Mouse (Mus musculus): Measurements from ENCODE around the gene Mrpl21. TPM values are rescaled to one million over a fixed set of nuclear protein-coding genes. Genes with fewer than 3 reads are reported as not detected.

Gene Mrpl21
- polyA plus RNA-seq, 2 experiments, result 68.8 to 124 TPM

DNA sequence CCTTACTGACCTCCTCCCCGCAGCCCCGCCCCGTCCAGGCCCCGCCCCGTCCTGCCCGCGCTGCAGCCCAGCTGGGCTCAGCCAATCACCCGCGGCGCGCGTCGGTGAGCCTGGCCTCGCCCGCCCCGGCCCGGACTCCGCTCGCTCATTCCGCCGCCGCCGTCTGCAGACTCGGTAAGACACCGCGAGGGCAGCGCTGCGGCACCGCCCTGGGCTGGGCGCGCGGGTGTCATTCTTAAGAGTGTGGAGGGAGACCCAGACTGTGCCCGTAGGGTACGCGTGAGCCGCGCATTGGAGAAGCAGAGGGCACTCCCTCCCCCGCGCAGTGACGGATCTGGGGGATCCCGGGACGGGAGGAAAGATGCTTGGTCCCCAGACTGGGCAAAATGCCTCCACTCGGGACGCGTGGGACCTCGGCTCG is 40.5 kb downstream of the Mrpl21 start:
- ATAC-seq (ENCODE audit: low FRiP score, low read depth), result peak; percentile 87
- Histone ChIP-seq H3K27ac (replicated peaks; ENCODE audit: low read depth, low read length) (no peak overlapping the region), H3K27me3 (ENCODE audit: control insufficient read depth, insufficient read depth, low read length) (peaks cover 6% of the 10 kb centered on the region; the same call in 1 of the 2 replicates)

DNA sequence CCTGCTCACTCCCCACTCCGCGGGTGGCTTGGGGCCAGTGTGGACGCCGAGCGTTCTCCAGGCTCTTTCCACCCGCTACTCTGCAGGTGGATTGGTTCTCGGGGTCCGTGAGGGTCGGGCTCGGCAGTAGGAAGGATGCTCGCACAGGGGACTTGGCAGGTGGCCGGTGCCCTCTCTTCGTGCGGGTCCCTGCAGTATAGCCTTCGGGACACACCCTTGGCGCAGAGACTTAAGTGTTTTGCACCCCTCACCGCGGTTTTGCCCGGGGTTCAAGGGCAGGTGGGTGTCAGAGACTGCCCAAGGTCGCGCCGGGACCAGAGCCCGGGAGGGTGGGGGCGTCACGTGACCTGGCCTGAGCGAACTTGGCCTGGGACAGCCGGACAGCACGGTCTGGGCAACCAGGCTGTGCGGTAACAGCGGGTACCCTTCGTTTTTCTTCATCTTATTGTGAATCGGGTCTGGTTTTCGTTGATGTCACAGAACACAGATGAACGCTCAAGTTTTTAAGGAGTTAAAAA is 41.1 kb downstream of the Mrpl21 start:
- no peak overlapping the region for H3K27ac ChIP-seq (replicated peaks; ENCODE audit: low read depth, low read length)
- peak overlapping the region; percentile 63 for H3K9ac ChIP-seq (ENCODE audit: low read depth, low read length, severe bottlenecking)
- no peak for TF ChIP-seq POLR2A (IDR thresholded peaks at IDR 0.05; ENCODE audit: borderline replicate concordance, extremely low read depth, insufficient read depth, insufficient read length)
- H3K4me1 ChIP-seq (ENCODE audit: control insufficient read depth, insufficient read depth, low read length), result peaks cover 21% of the 10 kb centered on the region
- no peaks in the 10 kb centered on the region for H3K36me3 ChIP-seq (ENCODE audit: control insufficient read depth, insufficient read depth, low read length)
- ATAC-seq (ENCODE audit: low FRiP score, low read depth) (no peak), DNase-seq (ENCODE audit: low spot score) (no peak)
- under 1% methylated on average over 34 of the region's 34 CpGs for WGBS
- H3K27me3 ChIP-seq (ENCODE audit: control insufficient read depth, insufficient read depth, low read length), result peaks cover 6% of the 10 kb centered on the region; the same call in 1 of the 2 replicates
- H3K4me2 ChIP-seq (replicated peaks; ENCODE audit: low read depth, low read length, severe bottlenecking), result peak overlapping the region; percentile 99
- H3K9me3 ChIP-seq (ENCODE audit: control insufficient read depth, low read length), result no peaks in the 10 kb centered on the region
- H3K4me3 ChIP-seq (replicated peaks; ENCODE audit: low read length), result peak overlapping the region; percentile 64

More for the DNA sequence above, 40.5 kb downstream of the Mrpl21 start:
- no peaks in the 10 kb centered on the region for H3K36me3 ChIP-seq (ENCODE audit: control insufficient read depth, insufficient read depth, low read length)
- H3K9me3 ChIP-seq (ENCODE audit: control insufficient read depth, low read length), result no peaks in the 10 kb centered on the region
- H3K4me3 ChIP-seq (replicated peaks; ENCODE audit: low read length), result peak overlapping the region; percentile 64
- peaks cover 21% of the 10 kb centered on the region for H3K4me1 ChIP-seq (ENCODE audit: control insufficient read depth, insufficient read depth, low read length)
- DNase-seq (ENCODE audit: low spot score), result peak; percentile 68
- no peak for TF ChIP-seq POLR2A (IDR thresholded peaks at IDR 0.05; ENCODE audit: borderline replicate concordance, extremely low read depth, insufficient read depth, insufficient read length)
- H3K4me2 ChIP-seq (replicated peaks; ENCODE audit: low read depth, low read length, severe bottlenecking), result peak overlapping the region; percentile 99
- WGBS, result 1% methylated on average over 43 of the region's 47 CpGs
- peak overlapping the region; percentile 63 for H3K9ac ChIP-seq (ENCODE audit: low read depth, low read length, severe bottlenecking)

DNA sequence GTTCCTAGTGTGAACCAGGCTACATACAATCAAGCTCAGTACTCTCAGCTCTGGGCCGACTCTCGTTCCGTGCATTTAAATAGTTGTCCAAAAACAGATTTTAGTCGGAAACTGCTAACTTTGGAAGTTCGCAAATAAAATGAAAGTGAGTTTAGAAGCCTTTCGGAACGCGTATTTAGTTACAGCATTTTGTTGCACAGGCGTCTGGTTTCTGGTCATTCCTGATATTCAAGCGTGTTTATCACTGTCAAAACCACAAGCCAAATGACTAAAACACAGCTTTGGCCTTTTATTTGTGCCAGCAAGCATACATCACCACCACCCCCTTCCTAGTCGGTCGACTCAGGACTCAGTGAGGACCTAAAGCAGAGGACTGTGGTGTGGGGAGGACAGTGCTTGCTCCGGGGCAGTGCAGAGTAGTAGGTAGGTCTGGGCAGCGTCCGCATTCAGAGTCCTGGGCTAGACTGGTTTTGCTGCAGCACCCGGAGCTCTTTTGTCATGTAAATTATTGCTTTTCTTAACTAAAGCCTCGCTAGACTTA is 41.6 kb downstream of the Mrpl21 start:
- peak overlapping the region; percentile 64 for H3K4me3 ChIP-seq (replicated peaks; ENCODE audit: low read length)
- no peak for TF ChIP-seq POLR2A (IDR thresholded peaks at IDR 0.05; ENCODE audit: borderline replicate concordance, extremely low read depth, insufficient read depth, insufficient read length)
- DNase-seq (ENCODE audit: low spot score) (no peak), ATAC-seq (ENCODE audit: low FRiP score, low read depth) (no peak)
- no peaks in the 10 kb centered on the region for H3K36me3 ChIP-seq (ENCODE audit: control insufficient read depth, insufficient read depth, low read length)
- WGBS, result 3% methylated on average over 17 of the region's 17 CpGs
- peaks cover 21% of the 10 kb centered on the region for H3K4me1 ChIP-seq (ENCODE audit: control insufficient read depth, insufficient read depth, low read length)
- H3K4me2 ChIP-seq (replicated peaks; ENCODE audit: low read depth, low read length, severe bottlenecking), result peak overlapping the region; percentile 99
- H3K27me3 ChIP-seq (ENCODE audit: control insufficient read depth, insufficient read depth, low read length), result peaks cover 6% of the 10 kb centered on the region; the same call in 1 of the 2 replicates
- H3K9ac ChIP-seq (ENCODE audit: low read depth, low read length, severe bottlenecking), result peak overlapping the region; percentile 63
- peak overlapping the region; percentile 87; the same call in 1 of the 2 replicates for H3K27ac ChIP-seq (replicated peaks; ENCODE audit: low read depth, low read length)
- no peaks in the 10 kb centered on the region for H3K9me3 ChIP-seq (ENCODE audit: control insufficient read depth, low read length)

DNA sequence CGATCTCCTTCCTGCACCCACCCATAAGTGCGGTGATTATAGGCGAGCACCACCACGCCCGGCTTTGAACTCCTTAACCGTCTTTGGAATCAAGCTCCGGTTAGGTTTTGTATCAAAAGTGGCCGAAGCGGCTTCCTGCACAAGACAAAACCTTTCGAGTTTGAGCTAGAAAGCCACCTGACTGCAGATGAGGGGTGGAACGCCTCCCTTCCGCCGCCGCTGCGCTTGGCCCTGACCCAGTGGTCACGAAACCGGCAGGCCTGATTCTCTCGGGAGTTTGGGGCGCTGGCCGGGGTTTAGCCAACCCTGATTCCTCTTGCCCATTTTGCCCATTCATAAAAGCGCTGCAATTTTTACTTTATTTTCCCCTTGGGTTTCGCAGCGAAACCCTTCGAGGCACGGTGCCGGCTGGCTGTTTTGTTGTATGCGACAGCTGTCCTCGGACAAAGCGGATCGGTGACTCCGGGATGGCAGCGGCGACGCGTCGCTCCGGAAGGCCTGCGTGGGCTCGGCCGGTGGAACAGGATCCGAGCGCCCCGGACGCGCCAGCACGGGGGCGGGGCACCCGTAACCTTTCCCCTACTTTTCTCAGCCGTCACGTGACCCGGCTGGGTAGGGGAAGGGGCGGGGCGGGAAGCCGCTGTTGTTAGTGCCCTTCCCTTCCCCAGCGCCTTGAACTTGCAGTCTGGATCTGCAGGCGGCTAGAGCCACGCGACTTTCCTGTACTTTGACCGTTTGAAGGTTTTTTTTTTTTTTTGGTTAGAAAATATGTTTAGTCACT is 42.4 kb downstream of the Mrpl21 start:
- H3K36me3 ChIP-seq (ENCODE audit: control insufficient read depth, insufficient read depth, low read length), result no peaks in the 10 kb centered on the region
- H3K27ac ChIP-seq (replicated peaks; ENCODE audit: low read depth, low read length), result peak overlapping the region; percentile 87
- peak overlapping the region; percentile 64 for H3K4me3 ChIP-seq (replicated peaks; ENCODE audit: low read length)
- H3K27me3 ChIP-seq (ENCODE audit: control insufficient read depth, insufficient read depth, low read length), result peaks cover 6% of the 10 kb centered on the region; the same call in 1 of the 2 replicates
- TF ChIP-seq POLR2A (IDR thresholded peaks at IDR 0.05; ENCODE audit: borderline replicate concordance, extremely low read depth, insufficient read depth, insufficient read length), result peak; percentile 48; the same call in 1 of the 2 replicates
- ATAC-seq (ENCODE audit: low FRiP score, low read depth) (peak; percentile 85), DNase-seq (ENCODE audit: low spot score) (peak; percentile 95)
- peaks cover 21% of the 10 kb centered on the region for H3K4me1 ChIP-seq (ENCODE audit: control insufficient read depth, insufficient read depth, low read length)
- peak overlapping the region; percentile 99 for H3K4me2 ChIP-seq (replicated peaks; ENCODE audit: low read depth, low read length, severe bottlenecking)
- WGBS, result under 1% methylated on average over 59 of the region's 59 CpGs
- H3K9me3 ChIP-seq (ENCODE audit: control insufficient read depth, low read length), result no peaks in the 10 kb centered on the region
- peak overlapping the region; percentile 63 for H3K9ac ChIP-seq (ENCODE audit: low read depth, low read length, severe bottlenecking)

- peak overlapping the region; percentile 99 for H3K4me2 ChIP-seq (replicated peaks; ENCODE audit: low read depth, low read length, severe bottlenecking)
- DNase-seq (ENCODE audit: low spot score) (peak; percentile 35), ATAC-seq (ENCODE audit: low FRiP score, low read depth) (no peak)
- no peaks in the 10 kb centered on the region for H3K36me3 ChIP-seq (ENCODE audit: control insufficient read depth, insufficient read depth, low read length)
- whole genome bisulfite sequencing, result 37% methylated on average over 15 of the region's 15 CpGs
- H3K27ac ChIP-seq (replicated peaks; ENCODE audit: low read depth, low read length), result peak overlapping the region; percentile 87
- TF ChIP-seq POLR2A (IDR thresholded peaks at IDR 0.05; ENCODE audit: borderline replicate concordance, extremely low read depth, insufficient read depth, insufficient read length), result no peak
- H3K9me3 ChIP-seq (ENCODE audit: control insufficient read depth, low read length), result no peaks in the 10 kb centered on the region
- H3K9ac ChIP-seq (ENCODE audit: low read depth, low read length, severe bottlenecking), result peak overlapping the region; percentile 47
- peaks cover 21% of the 10 kb centered on the region for H3K4me1 ChIP-seq (ENCODE audit: control insufficient read depth, insufficient read depth, low read length)
- peaks cover 6% of the 10 kb centered on the region; the same call in 1 of the 2 replicates for H3K27me3 ChIP-seq (ENCODE audit: control insufficient read depth, insufficient read depth, low read length)
- H3K4me3 ChIP-seq (replicated peaks; ENCODE audit: low read length), result peak overlapping the region; percentile 64
Observed at GRCm38 (mm10) chr19:3325771-3326478, 43.2 kb downstream of the Mrpl21 start.
